Mouse (Mus musculus) C2C12 (cell line): ENCODE results near the gene Tssk4.

Experiments
- CTCF ChIP-seq: IDR thresholded peaks from one replicate; pipeline ENCODE4 v1.5.1; 2011; ENCODE audit not compliant: control insufficient read depth, insufficient read depth, insufficient read length
- MAX ChIP-seq: IDR thresholded peaks from one replicate; pipeline ENCODE4 v1.6.1; 2011; ENCODE audit warnings: mild to moderate bottlenecking, control low read depth
- MYOD1 ChIP-seq: IDR thresholded peaks from one replicate; pipeline ENCODE4 v1.6.1; 2011; ENCODE audit warnings: low read depth; ENCODE audit not compliant: control insufficient read depth, insufficient read length
- MYOG ChIP-seq: IDR thresholded peaks from one replicate; pipeline ENCODE4 v1.6.1; 2011; ENCODE audit not compliant: control insufficient read depth, insufficient read length; ENCODE audit errors: extremely low read depth
- USF1 ChIP-seq: IDR thresholded peaks from one replicate; pipeline ENCODE4 v1.6.1; 2011; ENCODE audit warnings: low read depth, mild to moderate bottlenecking, control low read depth, moderate library complexity

DNA sequence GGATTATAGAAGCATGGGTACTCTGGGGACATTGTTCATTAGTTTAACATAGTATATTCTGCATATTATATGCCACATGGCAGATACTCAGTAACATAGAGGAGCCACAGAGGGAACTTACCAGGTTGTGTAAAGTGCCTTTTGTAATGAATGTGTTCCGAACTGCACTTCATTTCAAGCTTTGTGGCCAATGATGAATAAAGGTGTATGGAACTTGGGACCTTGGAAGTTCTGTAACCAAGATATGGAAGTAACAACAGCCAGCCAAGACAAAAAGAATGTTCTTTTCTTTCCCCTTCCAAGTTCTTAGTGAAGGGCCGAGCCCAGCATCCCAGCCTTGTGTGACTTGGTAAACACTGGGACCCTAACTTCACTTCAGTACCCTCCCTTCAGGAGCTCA lies at the start of gene Tssk4:
- TF ChIP-seq CTCF (no peak), MAX (no peak), MYOD1 (no peak), USF1 (no peak), MYOG (no peak)
